Mouse (Mus musculus): ENCODE results near the gene Slirp. TPM values are rescaled to one million over a fixed set of nuclear protein-coding genes. Genes with fewer than 3 reads are reported as not detected.

The Slirp gene
- polyA plus RNA-seq, 1 experiment from 2014 or later: 138 TPM

DNA sequence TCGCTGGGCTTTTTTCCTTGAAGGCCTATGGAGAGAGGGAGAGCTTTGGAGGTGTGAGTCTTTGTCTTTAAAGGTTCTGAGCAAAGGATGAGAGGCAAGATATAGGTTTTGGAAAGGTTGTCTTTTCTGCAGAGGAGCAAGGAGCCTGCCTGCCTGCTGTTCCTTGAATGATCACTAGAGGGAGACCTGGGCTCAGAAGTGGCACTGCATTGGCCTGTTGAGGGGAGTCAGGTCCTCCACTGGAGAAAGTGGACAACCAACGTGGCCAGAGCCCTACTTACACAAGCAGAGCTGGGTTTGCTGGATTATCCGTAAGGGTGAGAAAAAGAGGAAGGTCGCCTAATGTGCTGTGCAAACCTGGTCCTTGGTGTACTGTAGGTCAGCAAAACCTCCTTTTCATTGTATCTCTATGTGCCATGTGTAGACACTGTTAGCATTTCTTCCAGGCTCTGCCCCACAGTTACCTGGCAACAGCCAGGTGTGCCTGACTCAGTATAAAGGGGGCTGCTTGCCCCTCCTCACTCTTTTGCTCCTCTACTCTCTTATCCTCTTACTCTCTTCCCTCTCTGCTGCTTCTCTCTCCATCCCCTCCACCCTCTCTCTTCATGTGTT, 30.4 kb upstream of the Slirp start:
- no peak for DNase-seq (ENCODE audit: low read depth, low spot score)

DNA sequence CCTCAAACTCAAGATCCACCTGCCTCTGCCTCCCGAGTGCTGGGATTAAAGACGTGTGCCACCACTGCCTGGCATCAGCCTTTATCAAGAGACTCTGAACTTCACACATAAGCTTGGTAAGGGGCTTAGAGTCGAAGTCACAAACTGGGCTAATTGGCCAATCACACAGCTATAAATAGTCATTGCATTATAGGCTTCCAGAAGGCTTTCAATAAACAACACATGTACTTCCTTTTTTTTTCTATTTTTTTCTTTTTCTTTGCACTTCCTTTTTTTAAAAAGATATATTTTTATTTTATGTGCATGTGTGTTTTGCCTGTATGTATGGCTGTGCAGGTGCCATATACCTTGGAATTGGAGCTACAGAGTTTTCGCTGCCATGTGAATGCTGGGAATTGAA, 28.3 kb upstream of the Slirp start:
- ChIA-PET CTCF (interaction anchor here (0.8 kb wide), 1 partner anchor 13 kb away, joined by 3 read pairs; no protein-coding TSS in a partner anchor), POLR2A (interaction anchor here (0.6 kb wide), 1 partner anchor 534 kb away, joined by 3 read pairs; no protein-coding TSS in a partner anchor)
- no peaks in the 10 kb centered on the region for H3K27me3 ChIP-seq
- DNase-seq (ENCODE audit: low read depth, low spot score) (no peak), ATAC-seq (no peak)
- in situ Hi-C loops (cut with MboI; ENCODE audit: low pct_unique_long_range_greater_than_20kb): no loop called here
- TF ChIP-seq CTCF (IDR thresholded peaks at IDR 0.05): no peak

More for the DNA sequence above, 30.4 kb upstream of the Slirp start:
- in situ Hi-C loops (cut with MboI; ENCODE audit: low pct_unique_long_range_greater_than_20kb): no loop called here
- peak; percentile 73 for ATAC-seq
- no peaks in the 10 kb centered on the region for H3K27me3 ChIP-seq
- peak; percentile 82 for TF ChIP-seq CTCF (IDR thresholded peaks at IDR 0.05)
- POLR2A ChIA-PET: no interaction called here
- CTCF ChIA-PET: interaction anchor here (1.0 to 1.7 kb wide), 4 partner anchors 8 to 32 kb away, joined by 3 to 4 read pairs (median 3); no protein-coding TSS in a partner anchor

DNA sequence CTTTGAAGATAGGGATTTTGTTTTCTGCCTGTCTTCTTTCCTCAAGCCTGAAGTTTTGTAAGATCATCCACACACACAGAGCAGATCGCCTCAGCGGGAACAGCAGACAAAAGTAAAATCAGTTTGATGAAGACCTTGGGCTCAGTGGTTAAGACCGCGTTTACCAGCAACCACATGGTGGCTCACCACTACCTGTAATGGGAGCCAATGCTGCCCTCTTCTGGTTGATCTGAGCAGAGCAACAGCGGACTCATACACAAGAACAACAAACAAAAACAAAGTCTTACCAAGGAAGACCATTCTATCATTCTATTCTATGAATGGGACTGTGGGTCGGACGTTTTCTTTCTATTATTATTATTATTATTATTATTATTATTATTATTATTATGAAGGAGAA, 27.0 kb upstream of the Slirp start:
- CTCF ChIA-PET: no interaction called here
- no peaks in the 10 kb centered on the region for H3K27me3 ChIP-seq
- in situ Hi-C loops (cut with MboI; ENCODE audit: low pct_unique_long_range_greater_than_20kb): no loop called here
- TF ChIP-seq CTCF (IDR thresholded peaks at IDR 0.05): peak; percentile 60
- POLR2A ChIA-PET: no interaction called here
- ATAC-seq (no peak), DNase-seq (ENCODE audit: low read depth, low spot score) (no peak)

DNA sequence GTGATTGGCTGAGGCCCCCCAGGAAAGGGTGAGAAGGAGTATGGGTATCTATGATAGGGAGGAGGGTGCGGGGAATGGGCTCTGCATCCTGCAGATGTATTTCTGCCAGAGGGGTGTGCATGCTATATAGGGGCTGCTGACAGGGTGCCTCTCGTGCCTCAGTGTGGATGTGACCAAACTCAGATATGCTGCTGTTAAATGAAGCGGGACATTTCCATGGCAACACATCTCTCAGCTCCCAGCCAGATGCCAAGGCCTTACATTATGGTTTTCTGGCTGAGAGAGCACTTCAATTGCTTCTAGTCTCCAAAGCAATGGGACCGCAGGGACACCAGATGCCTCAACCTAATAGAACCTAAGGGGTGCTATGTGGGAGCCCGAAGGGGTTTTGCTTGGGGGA, 24.8 kb upstream of the Slirp start:
- H3K27me3 ChIP-seq: no peaks in the 10 kb centered on the region
- ChIA-PET CTCF (no interaction called here), POLR2A (interaction anchor here (0.7 kb wide), 1 partner anchor 16 kb away, joined by 3 read pairs; no protein-coding TSS in a partner anchor)
- DNase-seq (ENCODE audit: low read depth, low spot score) (no peak), ATAC-seq (peak; percentile 81)
- TF ChIP-seq CTCF (IDR thresholded peaks at IDR 0.05): no peak
- in situ Hi-C loops (cut with MboI; ENCODE audit: low pct_unique_long_range_greater_than_20kb): no loop called here

DNA sequence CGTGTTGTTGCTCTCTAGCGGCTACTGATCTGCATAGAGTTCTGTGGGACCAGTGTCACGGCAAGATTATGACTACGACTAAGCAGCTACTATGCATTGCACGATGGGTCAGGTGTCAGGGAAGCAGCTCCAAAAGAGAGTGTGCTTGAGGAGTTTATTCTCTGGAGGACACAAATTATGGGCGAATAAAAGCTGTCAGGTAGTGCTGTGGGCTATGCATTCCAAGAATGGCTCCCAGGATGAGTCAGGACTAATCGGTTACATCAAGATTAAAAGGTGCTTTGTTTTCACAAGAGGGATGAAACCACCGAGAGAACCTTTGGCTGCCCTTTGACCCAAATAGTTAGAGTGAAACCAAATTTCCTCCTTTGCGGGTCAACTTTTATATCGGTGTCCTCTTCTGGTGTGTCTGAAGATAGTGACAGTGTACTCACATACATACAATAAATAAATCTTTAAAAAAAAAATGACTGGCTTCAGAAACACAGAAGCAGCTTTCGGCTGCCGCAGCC, 23.7 kb upstream of the Slirp start:
- H3K27me3 ChIP-seq: no peaks in the 10 kb centered on the region
- in situ Hi-C loops (cut with MboI; ENCODE audit: low pct_unique_long_range_greater_than_20kb): no loop called here
- ChIA-PET POLR2A (no interaction called here), CTCF (no interaction called here)
- TF ChIP-seq CTCF (IDR thresholded peaks at IDR 0.05): no peak
- peak; percentile 82 for ATAC-seq
- DNase-seq (ENCODE audit: low read depth, low spot score): no peak

DNA sequence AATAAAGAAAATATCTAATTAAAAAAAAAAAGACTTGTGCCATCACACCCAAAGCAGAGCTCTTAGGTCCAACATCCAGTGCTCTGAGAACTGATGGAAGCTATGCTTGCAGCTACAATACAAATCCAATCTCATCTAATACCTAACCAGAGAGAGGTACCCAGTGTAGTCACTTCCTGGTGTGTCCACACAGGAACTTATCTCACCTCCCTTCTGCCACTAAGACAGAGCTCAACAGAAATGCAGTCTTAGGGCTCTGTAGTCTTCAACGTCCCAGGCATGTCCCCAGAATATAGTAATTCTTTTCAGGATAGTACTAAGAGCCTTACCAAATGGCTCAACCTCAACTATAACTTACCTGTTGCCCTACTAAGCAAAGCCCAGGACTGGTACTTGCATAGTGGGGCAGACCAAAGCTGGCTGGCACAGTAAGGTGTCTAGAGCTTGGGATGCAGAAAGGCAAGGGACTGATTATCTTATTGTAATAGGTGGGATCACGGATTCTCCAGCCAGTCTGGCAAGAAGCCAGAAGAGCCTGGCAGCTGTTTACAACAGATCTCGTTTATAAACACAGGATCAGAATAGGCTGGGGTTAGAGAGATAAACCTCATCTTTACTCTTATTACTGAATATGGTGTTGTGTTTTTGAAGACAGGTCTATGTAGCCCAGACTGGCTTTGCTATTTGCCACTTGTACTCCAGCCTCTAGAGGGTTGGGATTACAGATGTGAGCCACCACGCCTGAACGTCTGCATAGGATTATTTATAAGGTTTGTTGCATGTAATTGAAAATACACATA, 21.8 kb upstream of the Slirp start:
- no peak for DNase-seq (ENCODE audit: low read depth, low spot score)
- TF ChIP-seq CTCF (IDR thresholded peaks at IDR 0.05): no peak
- POLR2A ChIA-PET: interaction anchor here (0.6 kb wide), 1 partner anchor 15 kb away, joined by 3 read pairs; no protein-coding TSS in a partner anchor
- no peaks in the 10 kb centered on the region for H3K27me3 ChIP-seq
- in situ Hi-C loops (cut with MboI; ENCODE audit: low pct_unique_long_range_greater_than_20kb): no loop called here
- ATAC-seq: no peak
- CTCF ChIA-PET: interaction anchor here (0.7 kb wide), 1 partner anchor 9 kb away, joined by 3 read pairs; no protein-coding TSS in a partner anchor

DNA sequence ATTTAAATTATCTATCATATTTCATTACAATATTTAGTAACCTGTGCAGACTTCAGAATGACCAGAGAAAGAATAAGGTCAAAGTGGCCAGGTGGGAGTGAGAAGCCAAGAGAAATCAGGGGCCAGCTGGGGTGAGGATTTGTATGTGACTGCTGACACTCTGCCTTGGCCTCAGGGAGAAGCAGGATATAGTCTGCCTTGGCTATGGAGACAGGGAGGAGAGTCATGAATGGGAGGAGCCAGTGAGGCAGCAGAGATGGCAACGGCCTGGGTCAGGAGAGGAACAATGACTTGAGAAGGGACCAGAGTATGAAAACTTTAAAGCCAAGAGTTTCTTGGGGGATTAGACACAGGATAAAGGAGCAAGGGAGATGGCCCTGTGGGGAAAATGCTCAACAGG, 20.0 kb upstream of the Slirp start:
- in situ Hi-C loops (cut with MboI; ENCODE audit: low pct_unique_long_range_greater_than_20kb): no loop called here
- no peak for TF ChIP-seq CTCF (IDR thresholded peaks at IDR 0.05)
- no peak for ATAC-seq
- H3K27me3 ChIP-seq: no peaks in the 10 kb centered on the region
- POLR2A ChIA-PET: interaction anchor here (0.6 kb wide), 1 partner anchor 179 kb away, joined by 4 read pairs; no protein-coding TSS in a partner anchor
- DNase-seq (ENCODE audit: low read depth, low spot score): no peak
- CTCF ChIA-PET: no interaction called here

DNA sequence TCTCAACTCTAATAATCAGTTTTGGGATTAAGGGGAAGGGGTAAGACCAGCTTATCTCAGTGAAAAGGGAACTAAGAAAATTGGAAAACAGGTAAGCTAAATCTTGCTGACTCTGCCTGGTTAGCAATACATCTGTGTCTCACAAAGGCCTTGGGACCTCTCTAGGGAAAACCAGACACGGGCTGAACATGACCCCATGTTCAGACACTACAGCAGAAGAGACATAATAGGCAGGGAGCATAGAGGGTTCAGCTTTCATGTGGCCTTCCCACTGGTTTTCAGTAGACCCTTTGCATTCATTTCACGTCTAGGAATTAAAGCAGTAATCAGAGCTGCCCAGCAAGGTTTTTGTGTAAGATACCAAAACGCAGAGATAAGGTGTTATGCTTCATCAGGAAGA, 19.2 kb upstream of the Slirp start:
- no peak for DNase-seq (ENCODE audit: low read depth, low spot score)
- no peak for ATAC-seq
- CTCF ChIA-PET: no interaction called here

DNA sequence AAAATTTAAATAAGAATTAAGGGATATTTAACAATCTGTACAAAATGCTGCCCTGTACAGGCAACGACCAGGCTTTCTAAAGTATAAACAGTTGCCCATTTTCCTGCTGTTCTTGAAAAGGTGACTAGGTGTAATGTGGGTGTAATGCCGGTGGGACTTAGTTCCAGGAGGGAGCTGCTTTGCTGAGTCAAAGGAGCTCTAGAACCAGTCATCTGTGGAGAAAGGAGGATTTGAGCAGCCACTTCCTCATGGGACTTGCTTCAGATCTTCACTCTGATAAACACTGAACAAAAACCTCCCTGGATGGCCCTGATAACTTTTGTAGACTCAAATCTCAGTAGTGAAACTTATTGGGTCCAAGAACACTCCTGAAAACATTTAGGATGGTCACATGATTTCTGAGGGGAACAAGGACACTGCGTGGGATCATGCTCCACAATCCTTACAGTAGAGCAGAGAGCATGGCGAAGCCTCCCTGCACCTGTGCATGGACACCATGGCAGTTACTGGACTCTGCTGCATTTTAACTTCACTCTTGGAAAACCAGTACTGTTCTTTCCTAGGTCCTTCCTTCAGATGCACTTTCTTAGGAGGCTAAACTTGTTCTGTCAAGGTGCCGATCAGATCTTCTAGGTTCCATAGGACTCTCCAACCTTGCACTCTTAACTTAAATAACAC, 17.2 kb upstream of the Slirp start:
- no peak for DNase-seq (ENCODE audit: low read depth, low spot score)
- ChIA-PET POLR2A (no interaction called here), CTCF (interaction anchor here (1.3 kb wide), 1 partner anchor 15 kb away, joined by 3 read pairs; no protein-coding TSS in a partner anchor)
- TF ChIP-seq CTCF (IDR thresholded peaks at IDR 0.05): no peak
- no peaks in the 10 kb centered on the region for H3K27me3 ChIP-seq
- in situ Hi-C loops (cut with MboI; ENCODE audit: low pct_unique_long_range_greater_than_20kb): no loop called here
- ATAC-seq: peak; percentile 76

More for the DNA sequence above, 19.2 kb upstream of the Slirp start:
- in situ Hi-C loops (cut with MboI; ENCODE audit: low pct_unique_long_range_greater_than_20kb): no loop called here
- no peak for TF ChIP-seq CTCF (IDR thresholded peaks at IDR 0.05)
- no peaks in the 10 kb centered on the region for H3K27me3 ChIP-seq
- POLR2A ChIA-PET: no interaction called here

DNA sequence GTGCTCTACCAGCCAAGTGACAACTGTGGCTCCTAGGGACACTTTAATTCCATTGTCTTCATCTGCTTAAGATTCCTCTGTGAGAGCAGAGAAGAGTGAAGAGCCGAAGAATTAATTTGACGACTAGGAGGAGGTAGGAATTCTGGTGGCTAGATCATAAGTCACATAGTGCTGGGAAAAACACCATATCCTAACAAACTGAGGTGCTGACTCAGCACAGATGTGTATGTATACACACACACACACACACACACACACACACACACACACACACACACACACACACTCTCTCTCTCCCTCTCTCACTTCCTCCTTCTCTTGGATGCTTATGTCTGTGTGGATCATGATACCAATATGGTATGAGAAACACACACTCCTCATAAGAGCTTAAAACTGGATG, 15.4 kb upstream of the Slirp start:
- POLR2A ChIA-PET: no interaction called here
- no peak for TF ChIP-seq CTCF (IDR thresholded peaks at IDR 0.05)
- in situ Hi-C loops (cut with MboI; ENCODE audit: low pct_unique_long_range_greater_than_20kb): no loop called here
- H3K27me3 ChIP-seq: no peaks in the 10 kb centered on the region
- DNase-seq (ENCODE audit: low read depth, low spot score) (no peak), ATAC-seq (no peak)
- CTCF ChIA-PET: interaction anchor here (1.0 kb wide), 1 partner anchor 13 kb away, joined by 3 read pairs; no protein-coding TSS in a partner anchor
